Mouse (Mus musculus) heart, postnatal 25 days (tissue): ENCODE measurements around the gene Ier3. TPM values are rescaled to one million over a fixed set of nuclear protein-coding genes. Genes with fewer than 3 reads are reported as not detected.
"Not testable (repeated sequence)": the region's sequence is repeated elsewhere in the genome, so short reads cannot be mapped to it uniquely, and the experiment has no call there.

Source experiments
- DNase-seq: peaks from one replicate; pipeline ENCODE4 v3.0.0; 2022; ENCODE audit warnings: low spot score
- intact Hi-C: fragments of 180-260 bp; cut with DNase I; formaldehyde crosslinking; loops from one replicate; pipeline ENCODE4 v1.15.1; 2025
- total RNA-seq, 2 experiments: library from RNA; stranded (reverse); gene quantifications; 2 replicates each; pipeline ENCODE4 v1.2.3; 2021

Ier3 gene
- total RNA-seq, 2 experiments from 2014 or later = 21.7 to 39.7 TPM

DNA sequence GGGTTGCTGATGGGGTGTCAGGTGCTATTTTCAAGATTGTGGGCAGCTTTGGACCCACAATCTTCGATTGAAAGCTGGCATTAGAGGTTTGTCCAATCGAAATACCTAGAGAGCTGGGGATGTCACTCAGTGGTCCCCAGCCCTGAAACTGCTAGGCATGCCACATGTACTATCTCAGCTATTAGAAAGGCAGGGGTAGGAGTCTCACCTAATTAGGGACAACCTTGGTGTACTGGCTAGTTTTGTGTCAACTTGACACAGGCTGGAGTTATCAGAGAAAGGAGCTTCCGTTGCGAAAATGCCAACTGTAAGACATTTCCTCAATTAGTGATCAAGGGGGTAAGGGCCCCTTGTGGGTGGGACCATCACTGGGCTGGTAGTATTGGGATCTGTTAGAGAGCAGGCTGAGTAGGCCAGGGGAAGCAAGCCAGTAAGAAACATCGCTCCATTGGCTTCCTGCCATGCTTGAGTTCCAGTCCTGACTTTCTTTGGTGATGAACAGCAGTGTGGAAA, 11.8 kb downstream of the Ier3 start:
- no peak for DNase-seq
- intact Hi-C loops = loop anchor here (10.0 kb wide), 1 partner anchor 152 kb away; the partner anchor contains the start of gene Prr3

DNA sequence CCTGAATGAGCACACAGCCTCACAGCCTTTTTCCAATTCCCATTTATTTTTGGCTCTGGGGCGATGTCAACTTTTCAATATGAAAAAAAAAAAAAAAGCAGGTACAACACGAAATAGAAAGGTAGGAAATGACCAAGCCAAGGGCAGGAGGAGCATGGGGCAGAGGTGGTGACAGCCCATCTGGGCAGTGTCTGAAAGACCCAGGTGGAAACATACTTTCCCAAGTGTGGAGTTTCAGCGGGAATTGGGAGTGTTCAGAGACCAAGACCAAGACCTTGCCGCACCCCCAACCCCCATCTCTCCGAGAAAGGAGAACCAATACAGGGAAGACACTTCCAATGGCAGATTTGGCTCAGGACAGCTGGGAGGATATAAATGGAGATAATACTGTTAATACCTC, 12.4 kb downstream of the Ier3 start:
- DNase-seq = no peak
- intact Hi-C loops = loop anchor here (10.0 kb wide), 1 partner anchor 151 kb away; the partner anchor contains the start of gene Prr3

DNA sequence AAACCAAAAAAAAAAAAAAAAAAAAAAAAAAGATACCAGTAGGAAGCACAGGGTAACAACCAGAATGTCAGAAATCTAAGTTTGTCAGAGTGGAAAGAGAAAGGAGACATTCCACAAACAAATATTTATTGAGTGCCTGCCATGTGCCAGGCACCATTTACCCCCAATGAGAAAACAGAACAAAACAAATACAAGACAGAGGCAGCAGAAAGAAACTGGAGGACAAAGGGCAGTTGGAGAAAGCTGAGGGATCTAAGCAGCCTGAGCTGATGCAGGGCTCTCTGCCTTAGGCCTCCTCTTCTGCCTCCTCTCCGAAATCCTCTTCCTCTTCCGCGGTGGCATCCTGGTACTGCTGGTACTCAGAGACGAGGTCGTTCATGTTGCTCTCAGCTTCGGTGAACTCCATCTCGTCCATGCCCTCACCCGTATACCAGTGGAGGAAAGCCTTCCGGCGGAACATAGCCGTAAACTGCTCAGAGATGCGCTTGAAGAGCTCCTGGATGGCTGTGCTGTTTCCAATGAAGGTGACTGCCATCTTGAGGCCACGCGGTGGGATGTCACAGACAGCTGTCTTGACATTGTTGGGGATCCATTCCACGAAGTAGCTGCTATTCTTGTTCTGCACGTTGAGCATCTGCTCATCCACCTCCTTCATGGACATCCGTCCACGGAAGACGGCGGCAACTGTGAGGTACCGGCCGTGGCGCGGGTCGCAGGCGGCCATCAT, 13.4 kb downstream of the Ier3 start:
- intact Hi-C loops = loop anchor here (5.0 to 10.0 kb wide), 2 partner anchors 82 to 150 kb away; partner anchors contain the start of genes Mrps18b, Ppp1r10 and Prr3

DNA sequence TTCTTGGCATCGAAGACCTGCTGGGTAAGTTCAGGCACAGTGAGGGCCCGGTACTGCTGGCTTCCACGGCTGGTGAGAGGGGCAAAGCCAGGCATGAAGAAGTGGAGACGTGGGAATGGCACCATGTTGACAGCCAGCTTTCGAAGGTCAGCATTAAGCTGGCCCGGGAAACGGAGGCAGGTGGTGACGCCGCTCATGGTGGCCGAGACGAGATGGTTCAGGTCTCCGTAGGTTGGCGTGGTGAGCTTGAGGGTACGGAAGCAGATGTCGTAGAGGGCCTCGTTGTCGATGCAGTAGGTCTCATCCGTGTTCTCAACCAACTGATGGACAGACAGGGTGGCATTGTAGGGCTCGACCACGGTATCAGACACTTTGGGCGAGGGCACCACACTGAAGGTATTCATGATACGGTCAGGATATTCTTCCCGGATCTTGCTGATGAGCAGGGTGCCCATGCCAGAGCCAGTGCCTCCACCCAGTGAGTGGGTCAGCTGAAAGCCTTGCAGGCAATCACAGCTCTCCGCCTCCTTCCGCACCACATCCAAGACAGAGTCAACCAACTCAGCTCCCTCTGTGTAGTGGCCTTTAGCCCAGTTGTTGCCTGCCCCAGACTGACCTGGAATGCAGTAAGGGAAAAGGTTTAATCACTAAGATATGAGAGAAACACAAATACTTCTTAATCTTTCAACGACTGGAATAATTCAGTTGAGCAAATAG, 14.1 kb downstream of the Ier3 start:
- DNase-seq = no peak
- intact Hi-C loops = loop anchor here (1.0 to 10.0 kb wide), 3 partner anchors 37 to 149 kb away; partner anchors contain the start of genes Mrps18b, Ppp1r10 and Prr3

More for the DNA sequence above, 13.4 kb downstream of the Ier3 start:
- DNase-seq = no peak

DNA sequence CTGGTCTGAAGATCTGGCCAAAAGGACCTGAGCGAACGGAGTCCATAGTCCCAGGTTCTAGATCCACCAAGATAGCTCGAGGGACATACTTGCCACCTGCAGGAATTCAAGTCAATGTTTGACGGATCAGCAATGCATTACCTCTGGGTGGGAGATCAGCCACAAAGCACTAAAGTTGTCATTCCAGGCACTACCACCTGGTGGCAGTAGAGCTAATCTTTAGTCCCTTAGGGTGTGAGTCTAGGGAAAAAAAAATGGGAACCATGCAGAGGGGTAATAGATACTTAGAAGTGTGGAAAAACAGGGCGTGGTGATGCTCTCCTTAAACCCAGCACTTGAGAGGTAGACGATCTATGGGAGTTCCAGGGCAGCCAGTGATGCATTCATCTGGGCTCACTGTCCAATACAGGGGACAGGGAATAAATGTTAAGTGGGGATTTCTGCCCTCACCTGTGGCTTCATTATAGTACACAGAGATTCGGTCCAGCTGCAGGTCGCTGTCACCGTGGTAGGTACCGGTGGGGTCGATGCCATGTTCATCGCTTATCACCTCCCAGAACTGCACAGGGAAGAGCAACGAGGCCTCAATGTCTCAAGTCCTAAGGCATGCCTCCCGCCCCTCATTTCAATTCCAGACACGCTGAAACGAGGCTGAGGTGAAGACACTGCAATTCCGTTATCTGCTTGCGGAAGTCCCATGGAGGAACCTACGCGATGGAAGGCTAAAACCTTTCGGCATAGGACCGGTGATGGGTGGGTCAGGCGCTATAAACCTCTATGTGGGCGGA, 14.9 kb downstream of the Ier3 start:
- DNase-seq = peak; percentile 59
- intact Hi-C loops = loop anchor here (1.0 to 10.0 kb wide), 3 partner anchors 36 to 148 kb away; partner anchors contain the start of genes Mrps18b, Ppp1r10 and Prr3

DNA sequence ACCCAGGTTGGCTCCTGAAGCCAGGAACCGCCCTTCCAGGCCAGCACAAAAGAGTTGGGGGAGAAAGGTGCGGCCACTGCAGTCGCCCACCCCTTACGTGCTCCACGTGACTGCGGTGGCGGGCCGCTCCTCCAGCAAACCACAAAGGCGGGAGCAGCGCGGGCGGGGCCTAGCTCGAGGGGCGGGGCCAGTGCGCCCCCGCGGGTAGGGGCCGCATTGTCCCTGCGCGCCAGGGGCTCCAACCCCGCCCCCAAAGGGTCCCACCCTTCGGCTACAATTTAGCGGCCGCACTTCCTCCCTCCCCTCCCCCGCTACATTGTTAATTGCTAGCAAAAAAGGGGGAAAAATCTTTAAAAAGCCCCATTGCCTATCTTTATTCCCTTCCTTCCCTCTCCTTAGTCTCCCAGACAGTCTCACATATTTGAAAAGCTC, 15.5 kb downstream of the Ier3 start:
- intact Hi-C loops = loop anchor here (1.0 to 10.0 kb wide), 3 partner anchors 35 to 148 kb away; partner anchors contain the start of genes Mrps18b, Ppp1r10 and Prr3
- peak; percentile 84 for DNase-seq

DNA sequence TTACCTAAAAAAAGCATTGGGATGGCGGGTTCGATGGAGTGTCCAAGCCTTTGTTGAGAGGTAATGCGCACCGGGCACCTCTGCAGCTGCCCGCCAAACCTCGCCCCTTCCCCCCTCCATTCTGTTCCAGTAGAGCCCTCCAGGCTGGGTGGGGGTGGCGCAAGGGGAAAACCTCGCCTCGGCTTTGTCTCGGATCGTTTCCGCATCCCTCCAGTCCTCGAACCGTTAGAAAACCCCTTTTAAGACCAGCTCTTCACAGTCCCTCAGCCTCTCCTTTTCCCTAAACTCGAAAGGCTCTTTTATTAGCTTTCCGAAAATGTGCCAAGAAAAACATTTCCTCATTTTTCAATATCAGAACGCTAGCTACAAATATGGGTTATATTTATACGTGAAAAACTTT, 16.0 kb downstream of the Ier3 start:
- DNase-seq = no peak
- intact Hi-C loops = loop anchor here (5.0 to 10.0 kb wide), 2 partner anchors 80 to 147 kb away; partner anchors contain the start of genes Mrps18b, Ppp1r10 and Prr3

DNA sequence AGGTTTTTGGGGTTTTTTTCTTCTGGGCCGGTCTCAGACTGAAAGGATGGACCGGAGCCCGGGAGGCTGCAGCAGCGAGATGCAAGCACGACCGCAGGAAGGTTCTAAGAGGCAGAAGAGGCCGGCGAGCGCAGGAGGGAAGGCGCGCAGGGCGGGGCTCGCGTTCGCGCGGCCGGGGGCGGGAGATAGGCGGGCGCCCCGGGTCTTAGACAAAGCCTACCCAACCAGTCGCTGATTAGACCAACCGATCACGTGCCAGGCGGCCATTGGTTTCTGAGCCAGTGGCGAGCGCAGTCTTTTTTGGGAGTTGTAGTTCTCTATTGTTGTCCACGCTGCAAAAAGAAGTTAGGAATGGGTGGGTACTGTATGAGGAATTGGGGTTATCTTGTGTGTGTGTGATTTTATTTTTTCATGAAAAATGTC, 16.6 kb downstream of the Ier3 start, which contains the start of gene Tubb5:
TSS of gene Tubb5 (minus strand) at position 185 of the 423 bp plus-strand sequence.
- intact Hi-C loops = loop anchor here (5.0 to 10.0 kb wide), 2 partner anchors 79 to 147 kb away; partner anchors contain the start of genes Mrps18b, Ppp1r10 and Prr3
- peak; percentile 97 for DNase-seq

DNA sequence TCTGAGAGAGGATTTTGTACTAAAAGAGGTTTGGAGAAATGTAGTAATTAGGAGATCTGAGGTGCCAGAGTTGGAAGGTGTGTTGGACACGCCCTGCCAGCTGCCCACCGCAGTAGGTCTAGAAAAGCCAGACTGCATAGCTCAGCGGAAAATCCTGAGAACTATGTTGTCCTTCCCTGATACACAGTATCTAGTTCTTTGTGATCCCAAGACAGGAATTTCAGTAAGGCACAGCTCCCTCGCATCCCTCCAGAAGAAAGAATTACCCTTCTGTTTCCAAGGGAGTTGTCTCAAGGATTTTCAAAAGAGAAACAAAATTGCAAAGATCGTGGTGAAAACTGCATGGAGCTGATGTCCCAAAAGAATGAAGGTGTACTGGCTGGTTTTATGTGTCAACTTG, 17.1 kb downstream of the Ier3 start:
- intact Hi-C loops = loop anchor here (5.0 to 10.0 kb wide), 2 partner anchors 79 to 146 kb away; partner anchors contain the start of genes Mrps18b, Ppp1r10 and Prr3
- DNase-seq = no peak

DNA sequence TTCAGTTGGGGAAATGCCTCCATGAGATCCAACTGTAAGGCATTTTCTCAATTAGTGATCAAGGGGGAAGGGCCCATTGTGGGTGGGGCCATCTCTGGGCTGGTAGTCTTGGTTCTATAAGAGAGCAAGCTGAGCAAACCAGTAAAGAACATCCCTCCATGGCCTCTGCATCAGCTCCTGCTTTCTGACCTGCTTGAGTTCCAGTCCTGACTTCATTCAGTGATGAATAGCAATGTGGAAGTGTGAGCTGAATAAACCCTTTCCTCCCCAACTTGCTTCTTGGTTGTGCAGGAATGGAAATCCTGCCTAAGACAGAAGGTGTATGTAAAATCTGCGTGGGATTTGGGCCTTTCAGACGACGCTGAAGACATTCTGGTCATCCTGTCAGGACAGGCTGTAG, 17.5 kb downstream of the Ier3 start:
- intact Hi-C loops = loop anchor here (5.0 to 10.0 kb wide), 2 partner anchors 78 to 146 kb away; partner anchors contain the start of genes Mrps18b, Ppp1r10 and Prr3
- not testable (repeated sequence) for DNase-seq

DNA sequence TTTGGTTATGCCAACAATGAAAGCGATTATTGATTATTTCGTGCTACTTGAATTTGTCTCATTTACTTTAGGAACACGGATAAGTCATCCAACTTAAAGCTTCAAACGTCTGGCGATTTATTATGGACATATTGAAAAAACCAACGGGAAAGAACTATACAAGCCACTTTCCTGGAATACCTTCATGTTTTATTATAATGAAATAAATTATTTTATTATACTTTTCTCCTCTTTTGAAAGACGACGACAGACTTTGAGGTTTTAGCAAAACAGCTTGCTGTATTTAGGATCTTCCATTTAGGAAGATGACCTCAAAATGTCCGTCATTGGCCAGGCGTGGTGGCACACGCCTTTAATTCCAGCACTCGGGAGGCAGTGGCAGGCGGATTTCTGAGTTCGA, 19.1 kb downstream of the Ier3 start:
- no peak for DNase-seq
- intact Hi-C loops = no loop called here

DNA sequence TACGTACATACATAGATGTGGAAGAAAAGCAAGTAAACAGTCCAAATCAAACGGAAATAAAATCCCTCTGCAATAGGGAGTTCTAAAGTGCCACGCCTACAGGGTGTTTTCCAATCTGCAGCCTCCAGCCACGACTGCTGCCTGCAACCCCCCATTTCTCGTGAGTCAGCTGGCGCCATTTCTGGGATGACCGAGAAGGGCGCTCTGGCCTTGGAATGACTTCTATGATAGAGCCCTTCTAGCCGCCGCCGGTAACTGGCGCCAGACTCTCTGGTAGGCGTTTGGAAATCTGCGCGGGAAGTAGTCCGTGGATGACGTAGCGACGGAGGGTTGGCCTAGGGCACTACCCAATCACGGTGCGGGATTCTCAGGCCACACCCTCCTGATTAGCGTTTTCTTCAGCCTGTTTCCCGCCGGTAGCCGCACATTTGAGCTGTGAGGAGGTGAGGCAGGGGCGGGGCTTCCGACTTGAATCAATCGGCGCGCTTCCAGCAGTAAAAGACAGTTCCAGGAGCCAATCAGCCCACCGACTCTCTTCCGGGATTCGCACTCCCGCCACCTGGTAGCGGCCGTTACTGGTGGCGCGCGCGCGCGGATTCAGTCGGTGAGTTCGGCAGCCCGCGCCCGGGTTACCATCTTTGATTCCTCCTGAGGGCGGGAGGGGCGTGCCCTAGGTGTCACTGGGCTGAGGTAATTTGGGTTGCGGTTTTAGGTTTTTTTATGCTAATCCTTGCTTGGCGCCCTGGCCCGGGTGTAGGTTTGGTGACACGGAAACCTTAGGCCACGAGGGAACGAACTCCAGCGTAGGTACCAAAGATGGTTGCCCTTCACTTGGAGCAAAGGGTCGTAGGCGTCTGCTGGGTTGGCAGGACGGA, 19.8 kb downstream of the Ier3 start, which contains the start of gene Mdc1:
TSS of gene Mdc1 (plus strand) at position 440 of the 875 bp plus-strand sequence.
- intact Hi-C loops = no loop called here
- peak; percentile 100 for DNase-seq

DNA sequence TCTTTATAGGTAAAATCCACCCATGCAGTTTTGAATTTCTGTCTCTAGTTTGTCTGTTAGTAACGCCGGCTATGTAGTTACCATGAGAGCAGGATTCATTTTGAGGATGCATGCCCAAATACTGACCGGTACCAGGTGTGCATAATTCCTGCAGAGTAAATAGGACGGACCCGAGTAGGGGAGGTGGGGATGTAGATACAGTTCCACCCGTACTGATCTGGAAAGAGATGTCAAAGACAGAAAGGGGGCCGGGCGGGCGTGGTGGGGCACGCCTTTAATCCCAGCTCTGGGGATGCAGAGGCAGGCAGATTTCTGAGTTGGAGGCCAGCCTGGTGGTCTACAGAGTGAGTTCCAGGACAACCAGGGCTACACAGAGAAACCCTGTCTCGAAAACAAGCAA, 20.5 kb downstream of the Ier3 start:
- intact Hi-C loops = loop anchor here (2.0 kb wide), 1 partner anchor 19 kb away; the partner anchor contains the start of gene Nrm

DNA sequence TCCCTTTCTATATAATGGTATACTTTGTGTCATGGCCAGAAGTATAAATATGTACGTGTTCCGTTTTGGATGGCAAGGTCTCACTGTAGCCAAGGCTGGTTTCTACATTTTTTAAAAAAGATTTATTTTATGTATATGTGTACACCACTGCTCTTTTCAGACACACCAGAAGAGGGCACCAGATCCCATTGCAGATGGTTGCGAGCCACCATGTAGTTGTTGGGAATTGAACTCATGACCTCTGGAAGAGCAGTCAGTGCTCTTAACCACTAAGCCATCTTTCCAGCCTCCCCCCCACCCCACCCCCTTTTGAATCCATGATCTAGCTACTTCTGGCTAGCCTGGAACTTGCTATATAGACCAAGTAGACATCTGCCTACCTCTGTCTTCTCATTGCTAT, 22.0 kb downstream of the Ier3 start:
- intact Hi-C loops = loop anchor here (2.0 kb wide), 1 partner anchor 17 kb away; the partner anchor contains the start of gene Nrm
- DNase-seq = no peak

More for the DNA sequence above, 20.5 kb downstream of the Ier3 start:
- no peak for DNase-seq

DNA sequence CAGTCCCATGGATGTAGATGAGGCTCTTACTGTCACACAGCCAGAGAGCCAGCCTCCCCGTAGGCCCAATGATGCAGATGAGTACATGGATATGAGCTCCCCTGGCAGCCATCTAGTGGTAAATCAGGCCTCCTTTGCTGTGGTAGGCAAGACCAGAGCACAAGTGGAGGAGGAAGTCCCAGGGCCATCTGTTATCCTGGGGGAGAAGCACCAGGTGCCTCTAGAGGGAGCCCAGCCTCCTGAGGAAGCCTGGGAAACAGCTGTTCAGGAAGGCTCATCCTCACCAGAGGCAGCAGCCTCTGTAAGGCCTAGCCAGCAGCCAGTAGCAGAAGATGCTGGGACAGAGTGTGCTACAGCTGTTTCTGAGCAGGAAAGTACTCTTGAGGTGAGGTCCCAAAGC, 26.6 kb downstream of the Ier3 start:
- intact Hi-C loops = no loop called here
- no peak for DNase-seq

DNA sequence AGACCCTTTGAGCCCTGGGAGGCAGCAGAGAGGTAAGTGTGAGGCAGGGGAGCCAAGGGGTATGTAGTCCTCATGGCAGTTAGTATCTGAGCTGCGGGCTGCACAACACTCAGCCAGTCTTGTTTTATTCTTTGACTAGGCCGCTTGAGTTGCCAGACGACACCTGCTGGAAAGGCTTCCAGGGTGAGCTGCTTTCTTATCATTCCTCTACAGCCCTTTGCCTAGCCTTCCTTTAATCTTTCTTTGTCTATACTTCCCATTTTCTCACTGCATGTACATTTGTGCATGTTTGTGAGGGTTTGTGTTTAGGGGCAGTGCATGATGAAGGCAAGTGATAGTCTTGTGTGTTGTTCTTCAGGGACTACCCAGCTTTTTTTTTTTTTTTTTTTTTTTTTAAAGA, 29.5 kb downstream of the Ier3 start:
- intact Hi-C loops = no loop called here

DNA sequence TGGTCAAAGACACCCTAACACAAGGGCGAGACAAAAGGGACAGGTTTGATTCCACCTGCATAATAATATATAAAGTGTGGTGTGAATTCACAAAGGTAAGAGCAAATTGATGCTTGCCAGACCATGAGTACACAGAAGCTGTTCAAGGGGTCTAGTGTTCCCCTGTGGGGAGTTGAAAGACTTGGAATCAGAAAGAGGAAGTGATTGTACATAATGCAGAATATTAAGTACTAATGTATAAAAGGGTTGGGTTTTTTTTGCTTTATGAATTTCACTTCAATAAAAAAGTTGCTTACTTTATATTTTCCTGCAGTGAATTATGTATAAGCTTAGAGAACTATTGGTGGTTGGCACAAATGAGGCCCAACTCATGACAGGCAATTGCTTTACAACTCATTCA, 37.9 kb downstream of the Ier3 start:
- DNase-seq = no peak
- intact Hi-C loops = no loop called here

More for the DNA sequence above, 29.5 kb downstream of the Ier3 start:
- no peak for DNase-seq

DNA sequence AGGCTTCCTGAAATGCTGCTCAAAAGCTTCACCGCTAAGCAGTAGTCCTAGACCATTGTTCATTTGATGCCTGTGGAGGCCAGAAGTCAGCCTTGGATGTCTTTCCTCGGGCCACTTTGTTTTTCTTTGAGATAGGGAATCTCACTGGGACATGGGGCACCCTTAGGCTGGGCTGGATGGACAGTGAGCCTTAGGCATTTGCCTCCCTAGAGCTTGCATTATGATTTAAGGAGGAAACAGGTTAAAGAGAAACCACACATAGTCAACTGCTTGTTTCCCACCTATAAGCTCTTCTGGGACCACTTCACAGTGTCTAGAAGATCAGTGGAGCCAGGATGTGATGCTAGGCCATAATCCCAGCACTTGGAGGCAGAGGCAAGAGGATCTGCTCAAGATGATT, 38.4 kb downstream of the Ier3 start:
- intact Hi-C loops = loop anchor here (2.0 kb wide), 1 partner anchor 17 kb away; no protein-coding TSS in a partner anchor
- DNase-seq = no peak
